Mouse (Mus musculus) forebrain, embryonic 11.5 days (tissue): ENCODE data around the gene Ly6g6c. TPM values are rescaled to one million over a fixed set of nuclear protein-coding genes. Genes with fewer than 3 reads are reported as not detected.
A peak's percentile ranks its signal among the peaks of the same experiment; 100 is the strongest.

Experiments used
- ATAC-seq: fragments of 200-750 bp; cut with Nextera tagmentation; replicated peaks from 2 replicates; pipeline ENCODE4 v1.8.0; 2017; ENCODE audit warnings: moderate TSS enrichment; ENCODE audit not compliant: low FRiP score
- DNase-seq: peaks from one replicate; pipeline ENCODE4 v3.0.0-alpha.2; 2017; ENCODE audit warnings: low spot score
- H3K27ac ChIP-seq: fragments of 300-500 bp; sonication (generic); 2 replicates; pipeline ENCODE4 v1.5.1; 2014; ENCODE audit warnings: low read depth, low read length
- H3K27me3 ChIP-seq: fragments of 300-500 bp; sonication (generic); 2 replicates; pipeline ENCODE4 v1.6.1; 2014; ENCODE audit warnings: mild to moderate bottlenecking, low read length, mixed read lengths; ENCODE audit not compliant: control insufficient read depth, insufficient read depth
- H3K36me3 ChIP-seq: fragments of 300-500 bp; sonication (generic); 2 replicates; pipeline ENCODE4 v1.6.1; 2014; ENCODE audit warnings: mild to moderate bottlenecking, low read length, moderate library complexity, mixed read lengths; ENCODE audit not compliant: control insufficient read depth, insufficient read depth
- H3K4me1 ChIP-seq: fragments of 300-500 bp; sonication (generic); replicated peaks from 2 replicates; pipeline ENCODE4 v1.6.1; 2014; ENCODE audit warnings: low read length, mixed read lengths; ENCODE audit not compliant: control insufficient read depth, insufficient read depth
- H3K4me2 ChIP-seq: fragments of 300-500 bp; sonication (generic); 2 replicates; pipeline ENCODE4 v1.6.1; 2014; ENCODE audit warnings: low read depth, mild to moderate bottlenecking, low read length, moderate library complexity, mixed read lengths; ENCODE audit not compliant: severe bottlenecking
- H3K4me3 ChIP-seq: fragments of 300-500 bp; sonication (generic); 2 replicates; pipeline ENCODE4 v1.5.1; 2014; ENCODE audit warnings: low read depth, low read length
- H3K9ac ChIP-seq: fragments of 300-500 bp; sonication (generic); 2 replicates; pipeline ENCODE4 v1.6.1; 2014; ENCODE audit warnings: low read length
- H3K9me3 ChIP-seq: fragments of 300-500 bp; sonication (generic); 2 replicates; pipeline ENCODE4 v1.6.1; 2016; ENCODE audit warnings: low read length, mixed read lengths; ENCODE audit not compliant: control insufficient read depth
- WGBS: fragments of 180-500 bp; shearing (Covaris S2); extraction: QIAGEN DNeasy Blood & Tissue Kit; methylation state at CpG from one replicate; pipeline ENCODE4 v1.1.7; 2014; 5-methylcytosine and 5-hydroxymethylcytosine counted together
- polyA plus RNA-seq: library from polyadenylated mRNA; unstranded; fragments of >200 nt; fragmentation: Nextera tagmentation; extraction: Ambion mirVana; gene quantifications from 2 replicates; pipeline ENCODE4 v1.2.1, GENCODE M21; 2014

The Ly6g6c gene
- 0.20 TPM in 1 of 2 replicates, not detected in the other for polyA plus RNA-seq

- Histone ChIP-seq H3K9ac (peak within 1 kb of the TSS; percentile 48), H3K27me3 (peaks cover 14% of the 10 kb centered on the region), H3K36me3 (peaks cover 7% of the 10 kb centered on the region; the same call in 1 of the 2 replicates), H3K4me2 (peak within 1 kb of the TSS; percentile 37), H3K27ac (no peak within 1 kb of the TSS), H3K9me3 (no peaks in the 10 kb centered on the region), H3K4me3 (peak within 1 kb of the TSS; percentile 6), H3K4me1 (peaks cover 13% of the 10 kb centered on the region)
- under 1% methylated on average over 48 of the region's 48 CpGs for WGBS
- ATAC-seq (no peak), DNase-seq (peak; percentile 67)
Observed at GRCm38 (mm10) chr17:35064951-35065947, at the start of gene Ly6g6c. TSS of gene Ly6g6c (plus strand) at chr17:35065388.

DNA sequence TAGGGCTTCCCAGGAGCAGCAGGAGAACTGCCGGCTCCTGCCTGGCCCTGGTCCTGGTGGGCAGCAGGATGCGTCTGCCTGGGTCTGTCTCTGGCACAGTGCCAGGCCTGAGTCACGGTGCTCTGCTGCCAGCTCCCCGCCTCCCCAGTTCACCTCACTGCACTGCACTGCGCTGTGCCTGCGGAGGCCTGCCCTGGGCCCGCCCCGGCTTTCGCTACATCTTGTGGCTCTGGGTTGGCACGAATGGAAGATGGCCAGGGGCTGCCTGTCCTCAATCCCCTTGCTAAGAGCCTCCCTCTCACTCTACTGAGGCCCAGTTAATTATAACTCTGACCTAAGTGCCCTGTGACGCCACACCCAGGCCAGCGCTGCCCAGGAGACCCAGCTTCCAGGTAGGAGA, 48.8 kb upstream of the Ly6g6c start, which contains the start of gene Vwa7:
Vwa7 (plus strand) TSS at position 204 of the 400 bp plus-strand sequence.
- no peak within 1 kb of the TSS for H3K4me3 ChIP-seq
- peak; percentile 65 for DNase-seq
- ATAC-seq = peak; percentile 42
- WGBS = 84% methylated on average over 12 of the region's 12 CpGs
- H3K4me1 ChIP-seq = peaks cover 2% of the 10 kb centered on the region
- H3K4me2 ChIP-seq = no peak within 1 kb of the TSS
- H3K9ac ChIP-seq = peak within 1 kb of the TSS; percentile 2; the same call in 1 of the 2 replicates
- H3K9me3 ChIP-seq = no peaks in the 10 kb centered on the region
- H3K27ac ChIP-seq = no peak within 1 kb of the TSS
- H3K36me3 ChIP-seq = peaks cover 21% of the 10 kb centered on the region
- H3K27me3 ChIP-seq = no peaks in the 10 kb centered on the region

- no peaks in the 10 kb centered on the region for H3K9me3 ChIP-seq
- ATAC-seq = no peak
- WGBS = 82% methylated on average over 10 of the region's 10 CpGs
Observed at GRCm38 (mm10) chr17:35016791-35017705, 48.1 kb upstream of the Ly6g6c start.

DNA sequence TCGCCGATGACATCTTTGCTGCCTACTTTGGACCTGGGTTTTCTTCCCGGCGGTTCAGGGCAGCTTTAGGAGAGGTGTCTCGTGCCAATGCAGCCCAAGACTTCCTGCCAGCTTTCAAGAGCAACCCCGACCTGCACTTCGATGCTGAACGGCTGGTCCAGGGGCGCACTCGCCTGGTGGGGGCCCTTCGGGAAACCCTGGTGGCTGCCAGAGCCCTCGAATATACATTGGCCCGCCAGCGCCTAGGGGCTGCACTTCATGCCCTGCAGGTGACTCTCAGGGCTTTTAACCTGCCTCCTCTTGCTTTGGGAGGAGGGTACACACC, 47.5 kb upstream of the Ly6g6c start:
- Histone ChIP-seq H3K36me3 (peaks cover 19% of the 10 kb centered on the region), H3K27ac (no peak overlapping the region), H3K9ac (no peak overlapping the region), H3K4me2 (no peak overlapping the region), H3K4me3 (no peak overlapping the region), H3K4me1 (peaks cover 6% of the 10 kb centered on the region), H3K9me3 (no peaks in the 10 kb centered on the region), H3K27me3 (no peaks in the 10 kb centered on the region)
- 81% methylated on average over 14 of the region's 14 CpGs for WGBS
- no peak for ATAC-seq
- DNase-seq = peak; percentile 51

More at GRCm38 (mm10) chr17:35016791-35017705, 48.1 kb upstream of the Ly6g6c start:
- Histone ChIP-seq H3K9ac (no peak overlapping the region), H3K4me2 (no peak overlapping the region), H3K27ac (no peak overlapping the region), H3K4me1 (peaks cover 6% of the 10 kb centered on the region), H3K36me3 (peaks cover 21% of the 10 kb centered on the region), H3K4me3 (no peak overlapping the region), H3K27me3 (no peaks in the 10 kb centered on the region)
- peak; percentile 54 for DNase-seq

GRCm38 (mm10) chr17:35018171-35018570, 47.0 kb upstream of the Ly6g6c start:
- DNase-seq (peak; percentile 46), ATAC-seq (no peak)
- Histone ChIP-seq H3K9ac (no peak overlapping the region), H3K4me1 (peaks cover 6% of the 10 kb centered on the region), H3K4me3 (no peak overlapping the region), H3K27me3 (no peaks in the 10 kb centered on the region), H3K27ac (no peak overlapping the region), H3K9me3 (no peaks in the 10 kb centered on the region), H3K4me2 (no peak overlapping the region), H3K36me3 (peaks cover 15% of the 10 kb centered on the region)
- 86% methylated on average over 3 of the region's 3 CpGs for WGBS

- H3K27me3 ChIP-seq = no peaks in the 10 kb centered on the region
- peaks cover 6% of the 10 kb centered on the region for H3K4me1 ChIP-seq
- H3K4me3 ChIP-seq = no peak overlapping the region
- ATAC-seq (no peak), DNase-seq (peak; percentile 55)
- H3K9ac ChIP-seq = no peak overlapping the region
- H3K9me3 ChIP-seq = no peaks in the 10 kb centered on the region
- H3K36me3 ChIP-seq = peaks cover 5% of the 10 kb centered on the region
- H3K27ac ChIP-seq = no peak overlapping the region
- WGBS = 76% methylated on average over 11 of the region's 11 CpGs
- no peak overlapping the region for H3K4me2 ChIP-seq
Observed at GRCm38 (mm10) chr17:35019894-35020293, 45.3 kb upstream of the Ly6g6c start.

DNA sequence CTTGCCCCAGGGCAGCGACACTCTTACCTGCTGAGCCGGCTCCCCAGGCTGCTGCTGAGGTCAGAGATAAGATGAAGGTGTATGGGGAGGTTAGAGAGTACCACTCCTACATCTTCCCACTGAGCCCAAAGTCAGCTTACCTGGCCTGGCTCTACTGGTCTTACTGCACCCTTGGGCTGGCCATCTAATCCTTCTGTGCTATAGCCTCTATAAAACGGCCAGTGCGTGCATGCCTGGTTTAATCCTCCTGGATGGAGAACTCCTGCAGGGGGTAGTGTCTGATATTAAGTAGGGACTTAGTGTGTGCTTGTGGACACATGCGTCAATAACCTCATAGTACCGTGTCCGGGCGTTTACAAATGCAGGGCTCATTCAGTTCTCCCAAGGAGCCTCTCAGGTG, 44.6 kb upstream of the Ly6g6c start:
- H3K4me1 ChIP-seq = peaks cover 6% of the 10 kb centered on the region
- H3K9ac ChIP-seq = no peak overlapping the region
- H3K4me2 ChIP-seq = no peak overlapping the region
- peaks cover 5% of the 10 kb centered on the region for H3K36me3 ChIP-seq
- no peak overlapping the region for H3K4me3 ChIP-seq
- 85% methylated on average over 8 of the region's 8 CpGs for WGBS
- no peaks in the 10 kb centered on the region for H3K9me3 ChIP-seq
- ATAC-seq (no peak), DNase-seq (peak; percentile 44)
- no peaks in the 10 kb centered on the region for H3K27me3 ChIP-seq
- H3K27ac ChIP-seq = no peak overlapping the region

GRCm38 (mm10) chr17:35021163-35021808, 43.9 kb upstream of the Ly6g6c start:
- no peak overlapping the region for H3K4me3 ChIP-seq
- peak overlapping the region; percentile 27 for H3K4me2 ChIP-seq
- no peaks in the 10 kb centered on the region for H3K27me3 ChIP-seq

More at GRCm38 (mm10) chr17:35021163-35021808, 43.9 kb upstream of the Ly6g6c start:
- 5% methylated on average over 17 of the region's 17 CpGs for WGBS
- ATAC-seq = peak; percentile 64
- peak; percentile 93 for DNase-seq
- H3K4me1 ChIP-seq = peaks cover 6% of the 10 kb centered on the region
- no peaks in the 10 kb centered on the region for H3K9me3 ChIP-seq
- H3K27ac ChIP-seq = no peak overlapping the region
- no peaks in the 10 kb centered on the region; the same call in 1 of the 2 replicates for H3K36me3 ChIP-seq
- H3K9ac ChIP-seq = peak overlapping the region; percentile 23; the same call in 1 of the 2 replicates
